Mouse (Mus musculus): ENCODE data around the gene Slc6a13. TPM values are rescaled to one million over a fixed set of nuclear protein-coding genes. Genes with fewer than 3 reads are reported as not detected.

The Slc6a13 gene
- polyA plus RNA-seq (2017; shearing (Covaris generic)) = not detected

DNA sequence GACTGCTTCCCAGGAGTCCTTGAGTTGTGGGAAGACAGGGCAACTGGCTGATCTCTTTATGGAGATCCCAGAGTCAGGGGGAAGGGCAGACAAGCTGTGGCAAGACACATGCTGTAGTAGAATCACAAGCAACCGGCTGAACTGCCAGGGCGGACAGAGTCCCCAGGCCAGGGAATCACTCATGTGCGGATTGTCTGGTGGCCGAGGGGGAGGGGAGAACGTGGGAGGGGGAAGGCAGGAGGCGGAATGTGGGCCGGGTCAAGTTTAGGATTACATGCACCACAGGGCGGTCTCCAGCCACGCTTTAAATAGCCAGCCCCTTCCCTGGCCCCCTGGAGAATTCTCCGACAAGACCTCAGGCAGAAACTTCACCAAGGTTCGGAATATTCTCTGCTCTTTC, at the start of gene Slc6a13:
TSS of gene Slc6a13 (plus strand) at position 274 of the 400 bp plus-strand sequence.

GRCm38 (mm10) chr6:121343026-121343770, 43.2 kb downstream of the Slc6a13 start, which contains the start of gene Slc6a12:
Gene Slc6a12 (plus strand): TSS chr6:121343076.

Other genes starting within 250 kb of the Slc6a13 start
- 12.9 TPM for gene Mical3, start 169.2 kb upstream of the Slc6a13 start, polyA plus RNA-seq (2017; shearing (Covaris generic))
- 6.5 TPM for gene Pex26, start 116.6 kb upstream of the Slc6a13 start, polyA plus RNA-seq (2017; shearing (Covaris generic))
- not detected for gene Tuba8, start 89.5 kb upstream of the Slc6a13 start, polyA plus RNA-seq (2017; shearing (Covaris generic))
- gene Usp18, start 54.3 kb upstream of the Slc6a13 start, polyA plus RNA-seq (2017; shearing (Covaris generic)) = 17.8 TPM
- not detected for gene Slc6a12, start 42.8 kb downstream of the Slc6a13 start, polyA plus RNA-seq (2017; shearing (Covaris generic))
- not detected for gene Iqsec3, start 173.5 kb downstream of the Slc6a13 start, polyA plus RNA-seq (2017; shearing (Covaris generic))